ENCODE assay signal across 11 mouse cellular contexts in the genomic region with DNA sequence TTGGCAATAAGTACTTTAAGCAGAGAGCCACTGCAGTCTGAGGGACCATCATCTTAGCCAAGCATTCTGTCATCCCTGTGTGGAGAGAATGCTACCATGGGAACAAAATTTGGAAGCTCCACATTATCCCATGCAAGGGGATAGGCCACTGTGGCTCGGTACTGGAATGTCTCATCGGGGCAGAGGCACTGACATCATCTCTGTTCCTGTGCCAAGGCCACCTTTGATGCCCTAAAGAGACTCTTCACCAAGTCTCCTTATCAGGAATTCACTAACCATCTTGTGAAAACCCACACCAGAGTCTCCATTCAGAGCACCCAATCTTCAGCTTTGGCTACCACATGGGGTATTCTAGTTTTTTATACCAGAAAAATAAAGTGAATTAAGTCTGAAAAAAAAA. TPM values are rescaled to one million over a fixed set of nuclear protein-coding genes. Genes with fewer than 3 reads are reported as not detected.
"Had no signal": no experiment of that assay in that cellular context is flagged by ENCODE, and none has a peak within 500 bp of the region (broad histone marks: within the 10 kb centered on the region; RNA-seq: fewer than 3 reads in every experiment).

No protein-coding gene starts in this region.

- DNase-seq: kidney, adult 2 months; kidney, postnatal 25 days; layer of hippocampus, postnatal 36 days; liver, embryonic 13.5 days; lung, adult 2 months; midbrain, embryonic 14.5 days; right cerebral cortex, adult 18-20 months; right cerebral cortex, postnatal 25 days; thymus, adult 18-20 months; thymus, postnatal 4 days had no signal

RNA-seq across cellular contexts. Expression of a gene that starts 54.9 kb away (rescaled TPM):
- polyA plus RNA-seq: macrophage had no signal
